Mouse (Mus musculus) MEL (cell line): ENCODE measurements around the gene Cacna1b. TPM values are rescaled to one million over a fixed set of nuclear protein-coding genes. Genes with fewer than 3 reads are reported as not detected.

Experiments
- DNase-seq: peaks from one replicate; pipeline ENCODE4 v3.0.0; 2011; ENCODE audit warnings: low read depth, low spot score
- H3K27ac ChIP-seq: 2 replicates; pipeline ENCODE4 v1.5.1; 2012; ENCODE audit warnings: low read depth, mild to moderate bottlenecking, control low read depth, low read length, moderate library complexity; ENCODE audit not compliant: control insufficient read depth
- H3K27me3 ChIP-seq, 2 experiments: fragments of 150-350 bp in 1 of 2; sonication (generic) in 1 of 2; 2 replicates each; pipeline ENCODE4 v1.6.1; 2012; ENCODE audit warnings: low read length in 2 of 2, mild to moderate bottlenecking in 2 of 2, improper control_type of control experiment in 1 of 2, moderate library complexity in 1 of 2; ENCODE audit not compliant: insufficient read depth in 2 of 2, control insufficient read depth in 1 of 2
- H3K36me3 ChIP-seq, 2 experiments: 2 replicates each; pipeline ENCODE4 v1.6.1; 2012 to 2014; ENCODE audit warnings: low read length in 2 of 2, improper control_type of control experiment in 1 of 2, inconsistent platforms in 1 of 2, mild to moderate bottlenecking in 1 of 2; ENCODE audit not compliant: insufficient read depth in 2 of 2, control insufficient read depth in 1 of 2
- H3K4me1 ChIP-seq, 2 experiments: fragments of 150-350 bp in 1 of 2; sonication (generic) in 1 of 2; 2 replicates each; pipeline ENCODE4 v1.6.1; 2012; ENCODE audit warnings: low read length in 2 of 2, improper control_type of control experiment in 1 of 2, mild to moderate bottlenecking in 1 of 2; ENCODE audit not compliant: insufficient read depth in 2 of 2, control insufficient read depth in 1 of 2
- H3K4me3 ChIP-seq, 2 experiments: fragments of 150-350 bp in 1 of 2; sonication (generic) in 1 of 2; 2 replicates each; pipeline ENCODE4 v1.5.1; 2012; ENCODE audit warnings: low read depth in 2 of 2, low read length in 2 of 2, mild to moderate bottlenecking in 2 of 2, moderate library complexity in 2 of 2, control low read depth in 1 of 2, improper control_type of control experiment in 1 of 2; ENCODE audit not compliant: control insufficient read depth in 1 of 2, insufficient read depth in 1 of 2
- H3K79me2 ChIP-seq: 2 replicates; pipeline ENCODE4 v1.6.1; 2012; ENCODE audit warnings: mild to moderate bottlenecking, low read length, moderate library complexity; ENCODE audit not compliant: control insufficient read depth, poor library complexity, insufficient read depth
- H3K9ac ChIP-seq: 2 replicates; pipeline ENCODE4 v1.6.1; 2012; ENCODE audit warnings: low read depth, mild to moderate bottlenecking, control low read depth, low read length, moderate library complexity; ENCODE audit not compliant: control insufficient read depth, poor library complexity, severe bottlenecking
- H3K9me3 ChIP-seq: fragments of 150-350 bp; sonication (generic); replicated peaks from 2 replicates; pipeline ENCODE4 v1.6.1; 2012; ENCODE audit warnings: mild to moderate bottlenecking, low read length, improper control_type of control experiment, moderate library complexity; ENCODE audit not compliant: insufficient read depth
- BHLHE40 ChIP-seq: IDR thresholded peaks from 2 replicates; pipeline ENCODE4 v1.6.1; 2012; ENCODE audit warnings: low read depth, mild to moderate bottlenecking, inconsistent platforms, low read length, improper control_type of control experiment, borderline replicate concordance
- ELF1 ChIP-seq: IDR thresholded peaks from 2 replicates; pipeline ENCODE4 v1.6.1; 2014; ENCODE audit warnings: low read depth, mild to moderate bottlenecking, inconsistent platforms, low read length, improper control_type of control experiment, moderate library complexity
- EP300 ChIP-seq, 2 experiments: IDR thresholded peaks; 2 replicates each; pipeline ENCODE4 v1.6.1; 2011; ENCODE audit warnings: improper control_type of control experiment in 2 of 2, low read length in 2 of 2, low read depth in 1 of 2, mild to moderate bottlenecking in 1 of 2
- JUND ChIP-seq: IDR thresholded peaks from 2 replicates; pipeline ENCODE4 v1.6.1; 2011; ENCODE audit warnings: low read depth, mild to moderate bottlenecking, improper control_type of control experiment, low read length
- MAFK ChIP-seq: IDR thresholded peaks from 2 replicates; pipeline ENCODE4 v1.6.1; 2011; ENCODE audit warnings: low read depth, mild to moderate bottlenecking, low read length, improper control_type of control experiment, borderline replicate concordance
- MAX ChIP-seq: IDR thresholded peaks from 2 replicates; pipeline ENCODE4 v1.6.1; 2011; ENCODE audit warnings: low read length, improper control_type of control experiment
- MAZ ChIP-seq: IDR thresholded peaks from 2 replicates; pipeline ENCODE4 v1.6.1; 2012; ENCODE audit warnings: low read depth, mild to moderate bottlenecking, inconsistent platforms, low read length, improper control_type of control experiment
- MEF2A ChIP-seq: IDR thresholded peaks from 2 replicates; pipeline ENCODE4 v1.6.1; 2014; ENCODE audit warnings: low read depth, mild to moderate bottlenecking, inconsistent platforms, low read length, improper control_type of control experiment; ENCODE audit not compliant: poor library complexity, insufficient replicate concordance, severe bottlenecking; ENCODE audit errors: extremely low read depth
- MXI1 ChIP-seq: IDR thresholded peaks from 2 replicates; pipeline ENCODE4 v1.6.1; 2011; ENCODE audit warnings: mild to moderate bottlenecking, low read depth, low read length, improper control_type of control experiment
- MYB ChIP-seq: IDR thresholded peaks from 2 replicates; pipeline ENCODE4 v1.6.1; 2011; ENCODE audit warnings: mild to moderate bottlenecking, low read depth, low read length, improper control_type of control experiment
- MYC ChIP-seq: IDR thresholded peaks from 2 replicates; pipeline ENCODE4 v1.6.1; 2011; ENCODE audit warnings: low read depth, mild to moderate bottlenecking, low read length, improper control_type of control experiment, moderate library complexity
- NELFE ChIP-seq: IDR thresholded peaks from 2 replicates; pipeline ENCODE4 v1.6.1; 2011; ENCODE audit warnings: low read depth, low read length, improper control_type of control experiment
- POLR2A ChIP-seq, 2 experiments: IDR thresholded peaks; 2 replicates each; pipeline ENCODE4 v1.6.1; 2011 to 2012; ENCODE audit warnings: low read length in 2 of 2, mild to moderate bottlenecking in 2 of 2, control low read depth in 1 of 2, improper control_type of control experiment in 1 of 2, low read depth in 1 of 2, moderate library complexity in 1 of 2; ENCODE audit not compliant: control insufficient read depth in 1 of 2, insufficient read depth in 1 of 2, poor library complexity in 1 of 2
- POLR2AphosphoS2 ChIP-seq: IDR thresholded peaks from 2 replicates; pipeline ENCODE4 v1.6.1; 2011; ENCODE audit warnings: low read length, improper control_type of control experiment
- RCOR1 ChIP-seq: IDR thresholded peaks from 2 replicates; pipeline ENCODE4 v1.6.1; 2012; ENCODE audit warnings: low read depth, mild to moderate bottlenecking, inconsistent platforms, low read length, improper control_type of control experiment
- SIN3A ChIP-seq: IDR thresholded peaks from 2 replicates; pipeline ENCODE4 v1.6.1; 2012; ENCODE audit warnings: low read length, improper control_type of control experiment, inconsistent platforms
- SMC3 ChIP-seq: IDR thresholded peaks from 2 replicates; pipeline ENCODE4 v1.6.1; 2011; ENCODE audit warnings: low read depth, low read length, improper control_type of control experiment
- TAL1 ChIP-seq: IDR thresholded peaks from 2 replicates; pipeline ENCODE4 v1.6.1; 2012; ENCODE audit warnings: mild to moderate bottlenecking, inconsistent platforms, low read length, moderate library complexity, mixed read lengths
- TBP ChIP-seq: IDR thresholded peaks from 2 replicates; pipeline ENCODE4 v1.8.0; 2011; ENCODE audit warnings: low read depth, low read length, improper control_type of control experiment
- UBTF ChIP-seq: IDR thresholded peaks from 2 replicates; pipeline ENCODE4 v1.6.1; 2012; ENCODE audit warnings: low read depth, mild to moderate bottlenecking, inconsistent platforms, low read length, improper control_type of control experiment, moderate library complexity, borderline replicate concordance; ENCODE audit not compliant: insufficient read depth
- USF1 ChIP-seq: IDR thresholded peaks from 2 replicates; pipeline ENCODE4 v1.6.1; 2014; ENCODE audit warnings: low read depth, mild to moderate bottlenecking, inconsistent platforms, low read length, improper control_type of control experiment, moderate library complexity
- ZKSCAN1 ChIP-seq: IDR thresholded peaks from 2 replicates; pipeline ENCODE4 v1.6.1; 2012; ENCODE audit warnings: low read depth, mild to moderate bottlenecking, inconsistent platforms, low read length, improper control_type of control experiment, moderate library complexity
- ZNF384 ChIP-seq: IDR thresholded peaks from 2 replicates; pipeline ENCODE4 v1.6.1; 2012; ENCODE audit warnings: low read depth, mild to moderate bottlenecking, inconsistent platforms, low read length, improper control_type of control experiment
- polyA plus RNA-seq, 2 experiments: library from polyadenylated mRNA; stranded (reverse) in 1 of 2; unstranded in 1 of 2; fragments of >175 nt in 1 of 2; fragments of >200 nt in 1 of 2; gene quantifications; 2 replicates each; pipeline versions ENCODE4 v1.2.1 to v1.2.4; 2012; ENCODE audit warnings: low replicate concordance in 2 of 2, low read depth in 1 of 2; ENCODE audit not compliant: insufficient read length in 2 of 2, insufficient read depth in 1 of 2, missing spikeins in 1 of 2
- total RNA-seq: library from RNA; depleted of rRNA; stranded (reverse); fragments of 300-350 nt; gene quantifications from 2 replicates; pipeline ENCODE4 v1.2.3, GENCODE M21; 2012

Cacna1b gene
- total and polyA plus RNA-seq, 3 experiments = not detected

- Histone ChIP-seq H3K4me3 (no peak overlapping the region), H3K4me1 (no peaks in the 10 kb centered on the region), H3K79me2 (no peaks in the 10 kb centered on the region), H3K9me3 (no peaks in the 10 kb centered on the region), H3K36me3 (no peaks in the 10 kb centered on the region), H3K27me3 (no peaks in the 10 kb centered on the region), H3K27ac (no peak overlapping the region), H3K9ac (no peak overlapping the region)
- no peak for DNase-seq
- TF ChIP-seq MXI1 (no peak), RCOR1 (no peak), USF1 (no peak), ZKSCAN1 (no peak), ZNF384 (no peak), NELFE (no peak), UBTF (no peak), MYC (no peak), JUND (no peak), SIN3A (no peak), EP300 (IDR thresholded peaks at IDR 0.05; ENCODE audit: low read depth in 1 of 2, low read length in 2 of 2) (no peak)
Measured at GRCm38 (mm10) chr2:24609789-24610188, 153.2 kb downstream of the Cacna1b start.

GRCm38 (mm10) chr2:24608765-24609138 lies 154.2 kb downstream of the Cacna1b start:
- TF ChIP-seq MEF2A (no peak), POLR2A (IDR thresholded peaks at IDR 0.05; ENCODE audit: control insufficient read depth in 1 of 2, insufficient read depth in 1 of 2, low read depth in 1 of 2, low read length in 2 of 2, poor library complexity in 1 of 2) (no peak), MAX (no peak), NELFE (no peak), MXI1 (no peak), USF1 (no peak), MYB (no peak), ELF1 (no peak), MAZ (no peak), RCOR1 (no peak), TBP (no peak), TAL1 (no peak), SIN3A (no peak), BHLHE40 (no peak), ZNF384 (no peak), MAFK (no peak), ZKSCAN1 (no peak), SMC3 (no peak), POLR2AphosphoS2 (no peak), MYC (no peak)
- H3K9ac ChIP-seq = no peak overlapping the region
- no peak overlapping the region for H3K27ac ChIP-seq
- H3K36me3 ChIP-seq = no peaks in the 10 kb centered on the region
- no peaks in the 10 kb centered on the region for H3K79me2 ChIP-seq
- H3K27me3 ChIP-seq = no peaks in the 10 kb centered on the region
- no peak overlapping the region for H3K4me3 ChIP-seq
- no peaks in the 10 kb centered on the region for H3K4me1 ChIP-seq
- no peak for DNase-seq
- no peaks in the 10 kb centered on the region for H3K9me3 ChIP-seq
